Comparison of ENCODE assay signal across 7 mouse cellular contexts in genomic region chr1:171067928-171068327, GRCm38 (mm10). TPM values are rescaled to one million over a fixed set of nuclear protein-coding genes. Genes with fewer than 3 reads are reported as not detected.
"Had no signal": no experiment of that assay in that cellular context is flagged by ENCODE, and none has a peak within 500 bp of the region (broad histone marks: within the 10 kb centered on the region; RNA-seq: fewer than 3 reads in every experiment).

No protein-coding gene starts in this region.

RNA-seq across cellular contexts. Expression of gene Fcgr4, which starts 49.2 kb away (rescaled TPM):
- total RNA-seq: gastrocnemius, adult 2 months; gastrocnemius, postnatal 25 days; heart, postnatal 10 days; layer of hippocampus, adult 2 months; layer of hippocampus, postnatal 10 days; left cerebral cortex, postnatal 14 days; left cerebral cortex, postnatal 36 days had no signal
